Mouse (Mus musculus) spleen, adult 2 months (tissue): ENCODE measurements around the gene Gm11437.

Experiments used
- CTCF ChIP-seq: fragments of 200-500 bp; IDR thresholded peaks from 2 replicates; pipeline ENCODE4 v1.5.1; 2011; ENCODE audit warnings: mild to moderate bottlenecking, inconsistent platforms; ENCODE audit not compliant: insufficient read depth, insufficient read length, insufficient replicate concordance; ENCODE audit errors: extremely low read depth
- POLR2A ChIP-seq: fragments of 200-500 bp; IDR thresholded peaks from 2 replicates; pipeline ENCODE4 v1.6.1; 2011; ENCODE audit warnings: low read depth, low read length, inconsistent platforms

DNA sequence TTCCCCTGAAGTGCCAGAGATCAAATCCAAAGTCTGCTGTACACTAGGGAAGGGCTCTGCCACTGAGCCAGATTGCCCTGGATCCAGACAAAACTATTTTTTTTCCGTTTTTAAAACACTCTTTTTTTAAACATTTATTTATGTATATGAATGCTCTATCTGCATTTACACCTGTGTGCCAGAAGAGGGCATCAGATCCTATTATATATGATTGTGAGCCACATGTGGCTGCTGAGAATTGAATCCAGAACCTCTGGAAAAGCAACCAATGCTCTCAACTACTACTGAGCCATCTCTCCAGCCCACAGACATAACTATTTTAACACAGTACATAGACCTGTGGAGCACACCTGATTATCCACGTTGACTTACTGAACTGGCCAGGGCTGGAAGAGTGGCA, 51.1 kb downstream of the Gm11437 start:
- no peak for TF ChIP-seq POLR2A
- no peak for TF ChIP-seq CTCF
